Mouse (Mus musculus) limb, embryonic 13.5 days (tissue): ENCODE measurements at regions not wholly inside any gene's neighbourhood (a gene's known extent, or its start where the extent isn't known, plus 50 kb on each side); places are given as distances from the start of the nearest gene placed in this dataset.

ENCODE experiments used
- ATAC-seq: fragments of 200-750 bp; cut with Nextera tagmentation; 2 replicates; pipeline ENCODE4 v1.8.0; 2017; ENCODE audit warnings: low read depth, moderate number of reproducible peaks, moderate TSS enrichment; ENCODE audit not compliant: low FRiP score
- H3K27ac ChIP-seq: fragments of 300-500 bp; sonication (generic); 2 replicates; pipeline ENCODE4 v1.5.1; 2015; ENCODE audit warnings: inconsistent platforms, mild to moderate bottlenecking, moderate library complexity
- H3K27me3 ChIP-seq: fragments of 300-500 bp; sonication (generic); 2 replicates; pipeline ENCODE4 v1.6.1; 2015; ENCODE audit warnings: mild to moderate bottlenecking, inconsistent platforms
- H3K36me3 ChIP-seq: fragments of 300-500 bp; sonication (generic); 2 replicates; pipeline ENCODE4 v1.6.1; 2015; ENCODE audit warnings: inconsistent platforms, mild to moderate bottlenecking, moderate library complexity
- H3K4me1 ChIP-seq: fragments of 300-500 bp; sonication (generic); 2 replicates; pipeline ENCODE4 v1.6.1; 2015; ENCODE audit warnings: inconsistent platforms
- H3K4me2 ChIP-seq: fragments of 300-500 bp; sonication (generic); replicated peaks from 2 replicates; pipeline ENCODE4 v1.6.1; 2015; ENCODE audit warnings: inconsistent platforms, mild to moderate bottlenecking, moderate library complexity
- H3K4me3 ChIP-seq: fragments of 300-500 bp; sonication (generic); 2 replicates; pipeline ENCODE4 v1.5.1; 2015; ENCODE audit warnings: moderate library complexity, mild to moderate bottlenecking, inconsistent platforms
- H3K9ac ChIP-seq: fragments of 300-500 bp; sonication (generic); 2 replicates; pipeline ENCODE4 v1.6.1; 2015; ENCODE audit warnings: mild to moderate bottlenecking, inconsistent platforms
- H3K9me3 ChIP-seq: fragments of 300-500 bp; sonication (generic); 2 replicates; pipeline ENCODE4 v1.6.1; 2016; ENCODE audit warnings: inconsistent platforms
- WGBS: fragments of 180-500 bp; shearing (Covaris S2); methylation state at CpG from one replicate; pipeline ENCODE4 v1.1.7; 2015; 5-methylcytosine and 5-hydroxymethylcytosine counted together

DNA sequence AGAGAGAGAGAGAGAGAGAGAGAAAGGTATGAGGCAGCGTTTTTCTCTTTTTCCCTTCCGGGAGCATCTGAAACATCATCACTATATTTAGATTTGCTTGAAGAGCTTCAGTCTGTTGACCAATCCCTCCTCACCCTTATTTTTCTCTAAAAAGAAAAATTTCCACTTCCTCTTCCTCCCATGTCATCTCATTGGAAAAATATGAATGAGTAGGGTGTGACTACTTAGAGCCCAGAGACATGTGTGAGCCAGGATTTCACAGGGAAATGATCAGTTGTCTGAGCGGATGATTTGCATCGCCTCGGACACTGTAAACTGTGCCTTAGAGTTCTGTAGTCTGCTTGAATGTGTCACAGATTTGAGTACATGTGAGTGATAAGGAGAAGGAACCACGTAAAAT lies 111.3 kb upstream of the Ptger4 start:
- H3K4me1 ChIP-seq = no peaks in the 10 kb centered on the region
- H3K9ac ChIP-seq = no peak overlapping the region
- H3K4me2 ChIP-seq = no peak overlapping the region
- H3K27me3 ChIP-seq = no peaks in the 10 kb centered on the region
- H3K9me3 ChIP-seq = no peaks in the 10 kb centered on the region
- no peaks in the 10 kb centered on the region for H3K36me3 ChIP-seq
- no peak overlapping the region for H3K4me3 ChIP-seq
- WGBS = 95% methylated on average over 6 of the region's 6 CpGs
- no peak overlapping the region for H3K27ac ChIP-seq
- ATAC-seq = no peak

DNA sequence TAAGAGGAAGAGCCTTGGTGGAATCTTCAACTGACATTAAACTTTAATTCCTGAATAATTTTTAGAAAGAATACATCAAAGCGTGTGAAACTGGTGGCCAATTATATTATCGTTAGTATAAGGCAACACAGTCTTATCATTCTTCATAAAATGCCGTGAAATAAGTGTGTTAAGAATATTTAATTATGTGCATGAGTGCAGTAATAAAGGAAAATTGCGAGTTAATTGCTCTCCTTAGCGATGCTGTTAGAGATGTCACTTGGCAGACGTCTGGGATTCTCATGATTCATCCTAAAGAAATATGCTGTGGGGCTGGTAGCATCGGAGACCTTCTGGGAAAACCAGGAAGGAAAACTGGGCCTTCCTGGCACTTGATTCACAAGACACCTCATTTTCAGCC lies 110.3 kb upstream of the Ptger4 start:
- Histone ChIP-seq H3K27me3 (no peaks in the 10 kb centered on the region), H3K9ac (no peak overlapping the region), H3K36me3 (no peaks in the 10 kb centered on the region)

DNA sequence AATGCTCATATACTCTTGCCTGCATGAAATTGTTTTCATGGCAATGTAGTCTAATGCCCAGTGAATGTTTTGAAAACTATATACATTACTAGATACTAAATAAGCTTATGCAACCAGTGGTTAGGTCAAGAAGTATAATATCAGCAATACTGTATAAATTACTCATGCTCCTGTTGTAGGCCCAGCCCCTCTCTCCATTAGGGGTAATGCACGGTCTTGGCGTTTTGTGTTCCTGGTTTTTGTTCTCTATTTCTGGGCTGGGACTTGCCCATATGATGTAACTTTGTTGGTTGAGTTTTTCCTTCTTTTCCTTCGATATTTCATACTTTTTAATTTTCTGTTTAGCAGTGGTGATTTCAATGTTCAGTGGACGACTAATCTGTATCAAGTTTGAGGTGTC lies 104.9 kb upstream of the Ptger4 start:
- H3K27me3 ChIP-seq = no peaks in the 10 kb centered on the region
- no peaks in the 10 kb centered on the region for H3K9me3 ChIP-seq
- H3K4me1 ChIP-seq = no peaks in the 10 kb centered on the region
- no peak overlapping the region for H3K9ac ChIP-seq
- H3K4me2 ChIP-seq = no peak overlapping the region
- H3K4me3 ChIP-seq = no peak overlapping the region
- ATAC-seq = no peak
- no peaks in the 10 kb centered on the region for H3K36me3 ChIP-seq
- H3K27ac ChIP-seq = no peak overlapping the region
- 88% methylated on average over 4 of the region's 4 CpGs for WGBS

More for the DNA sequence above, 110.3 kb upstream of the Ptger4 start:
- H3K4me1 ChIP-seq = no peaks in the 10 kb centered on the region
- H3K9me3 ChIP-seq = no peaks in the 10 kb centered on the region
- ATAC-seq = no peak
- H3K27ac ChIP-seq = no peak overlapping the region
- WGBS = 79% methylated on average over 7 of the region's 7 CpGs
- no peak overlapping the region for H3K4me3 ChIP-seq
- no peak overlapping the region for H3K4me2 ChIP-seq

DNA sequence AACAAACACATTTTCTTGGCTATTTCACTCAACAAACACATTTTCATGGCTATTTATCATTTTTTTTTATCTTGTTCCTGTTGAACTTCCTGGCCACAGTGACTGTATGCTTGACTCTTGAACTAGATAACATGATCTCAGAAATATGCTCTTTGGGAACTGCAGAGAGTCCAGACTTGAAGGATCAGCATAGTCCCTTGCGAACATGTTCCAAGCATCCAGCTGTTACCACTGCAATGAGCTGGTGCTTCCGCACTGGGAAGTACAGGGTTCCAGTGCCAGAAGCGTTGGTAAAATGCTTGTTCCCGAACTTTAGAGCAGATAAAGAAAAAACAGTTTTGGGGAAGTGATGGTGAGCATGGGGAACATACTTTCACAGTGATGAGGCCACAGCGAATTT lies 103.7 kb upstream of the Ptger4 start:
- Histone ChIP-seq H3K36me3 (no peaks in the 10 kb centered on the region), H3K27me3 (no peaks in the 10 kb centered on the region), H3K9ac (no peak overlapping the region), H3K4me2 (no peak overlapping the region), H3K4me1 (no peaks in the 10 kb centered on the region), H3K9me3 (no peaks in the 10 kb centered on the region), H3K4me3 (no peak overlapping the region), H3K27ac (no peak overlapping the region)
- no peak for ATAC-seq
- 91% methylated on average over 5 of the region's 5 CpGs for WGBS

DNA sequence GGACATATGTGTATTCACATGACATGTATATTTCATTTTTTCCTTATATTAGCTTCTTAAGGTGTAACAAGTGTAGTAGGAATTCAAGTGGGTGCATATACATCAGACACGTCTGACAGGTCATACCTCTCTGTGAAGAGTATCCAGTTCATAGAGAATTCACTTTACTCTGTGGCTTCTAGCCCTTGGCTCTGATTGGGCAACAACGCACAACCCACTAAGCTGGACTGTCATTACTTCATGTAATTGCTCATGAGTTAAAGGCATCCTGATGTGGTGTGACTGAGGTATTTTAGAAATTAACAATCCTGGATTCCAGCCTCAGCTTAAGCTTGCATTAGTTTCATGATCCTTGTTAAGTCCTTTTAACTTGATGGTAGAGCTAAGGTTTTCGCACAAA lies 103.0 kb upstream of the Ptger4 start:
- Histone ChIP-seq H3K9me3 (no peaks in the 10 kb centered on the region), H3K9ac (no peak overlapping the region), H3K27me3 (no peaks in the 10 kb centered on the region), H3K27ac (no peak overlapping the region), H3K36me3 (no peaks in the 10 kb centered on the region), H3K4me1 (no peaks in the 10 kb centered on the region), H3K4me3 (no peak overlapping the region), H3K4me2 (no peak overlapping the region)
- WGBS = 81% methylated on average over 3 of the region's 3 CpGs
- ATAC-seq = no peak

DNA sequence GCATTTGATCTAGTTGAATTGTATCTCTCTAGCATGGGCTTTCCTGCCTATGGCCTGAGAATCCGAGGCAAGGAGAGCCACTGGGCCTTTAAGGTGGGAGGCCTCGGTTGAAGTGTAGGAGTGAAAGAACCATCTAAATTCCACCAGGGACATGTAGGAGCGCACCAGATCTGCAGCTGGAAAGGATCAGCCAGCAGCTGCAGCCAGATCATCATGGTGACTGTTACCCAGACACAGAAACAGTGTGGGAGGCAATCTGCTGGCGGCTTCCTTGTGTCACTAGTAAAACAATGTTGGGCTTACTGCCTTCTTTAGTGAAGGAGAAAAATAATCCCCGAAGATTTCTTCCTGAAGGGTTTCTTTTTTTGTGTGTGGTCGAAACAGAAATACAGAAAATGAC lies 99.8 kb upstream of the Ptger4 start:
- Histone ChIP-seq H3K27ac (no peak overlapping the region), H3K9me3 (no peaks in the 10 kb centered on the region), H3K27me3 (no peaks in the 10 kb centered on the region), H3K9ac (no peak overlapping the region), H3K4me1 (no peaks in the 10 kb centered on the region), H3K36me3 (no peaks in the 10 kb centered on the region), H3K4me3 (no peak overlapping the region), H3K4me2 (no peak overlapping the region)
- WGBS = 62% methylated on average over 6 of the region's 6 CpGs
- ATAC-seq = 0 out of 2 replicates have a peak, but pooled peaks have one; percentile 48

DNA sequence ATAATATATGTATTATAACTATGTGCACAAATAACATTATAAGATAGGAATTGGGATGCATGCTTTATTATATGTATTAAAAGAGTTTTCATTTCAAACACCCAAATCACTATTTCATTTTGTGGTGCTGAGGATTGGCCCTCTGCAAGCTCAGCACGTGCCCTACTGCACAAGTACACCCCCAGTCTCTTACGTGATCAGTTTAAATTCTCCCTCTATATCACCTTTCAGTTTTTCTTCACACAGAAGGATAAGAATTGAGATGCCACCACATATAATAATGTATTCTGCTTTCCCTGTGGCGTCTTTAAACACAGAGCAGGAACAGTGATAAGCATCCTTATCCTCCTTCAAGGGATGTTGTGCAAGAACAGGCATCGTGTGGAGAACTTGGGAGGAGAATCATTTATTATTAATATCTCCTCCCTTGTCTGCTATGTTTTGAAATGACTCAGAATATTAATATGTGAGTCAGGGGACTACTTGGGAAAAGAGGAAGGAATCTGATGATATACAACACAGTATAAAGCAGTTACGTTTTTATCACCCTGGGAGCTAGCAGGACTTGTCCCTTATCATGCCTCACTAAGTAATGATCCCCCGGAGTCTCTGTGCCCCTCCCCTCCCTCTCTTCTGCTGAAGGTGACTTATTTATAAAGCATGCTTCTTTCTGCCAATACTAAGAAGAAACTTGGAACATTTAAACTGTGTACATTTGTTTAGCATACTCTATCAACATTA lies 91.7 kb upstream of the Ptger4 start:
- Histone ChIP-seq H3K9ac (no peak overlapping the region), H3K4me2 (no peak overlapping the region), H3K36me3 (no peaks in the 10 kb centered on the region), H3K4me3 (no peak overlapping the region), H3K9me3 (no peaks in the 10 kb centered on the region), H3K4me1 (no peaks in the 10 kb centered on the region), H3K27me3 (no peaks in the 10 kb centered on the region), H3K27ac (no peak overlapping the region)
- no peak for ATAC-seq
- WGBS = 68% methylated on average over 6 of the region's 6 CpGs

DNA sequence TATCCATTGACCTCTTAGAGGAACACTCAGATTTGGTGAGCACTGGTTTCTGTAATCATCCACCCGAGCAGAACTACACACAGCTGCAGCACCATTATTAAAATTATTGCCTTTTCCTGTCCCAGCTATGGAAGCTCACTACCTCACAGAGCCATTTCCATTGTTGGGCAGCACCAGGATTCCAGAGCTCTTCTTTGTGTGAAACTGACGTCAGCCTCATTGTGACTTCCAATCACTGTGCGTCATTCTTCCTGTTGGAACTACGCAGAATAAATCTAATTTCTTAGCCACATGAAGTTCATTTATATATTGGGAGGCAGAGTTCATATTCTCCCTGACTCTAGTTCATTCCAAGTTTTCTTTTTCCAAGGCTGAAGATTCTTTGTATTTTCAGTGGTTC lies 83.0 kb upstream of the Ptger4 start:
- Histone ChIP-seq H3K4me3 (no peak overlapping the region), H3K27me3 (no peaks in the 10 kb centered on the region), H3K4me2 (no peak overlapping the region), H3K9me3 (no peaks in the 10 kb centered on the region), H3K9ac (no peak overlapping the region), H3K4me1 (no peaks in the 10 kb centered on the region), H3K27ac (no peak overlapping the region), H3K36me3 (no peaks in the 10 kb centered on the region)
- 69% methylated on average over 4 of the region's 4 CpGs for WGBS
- ATAC-seq = no peak

DNA sequence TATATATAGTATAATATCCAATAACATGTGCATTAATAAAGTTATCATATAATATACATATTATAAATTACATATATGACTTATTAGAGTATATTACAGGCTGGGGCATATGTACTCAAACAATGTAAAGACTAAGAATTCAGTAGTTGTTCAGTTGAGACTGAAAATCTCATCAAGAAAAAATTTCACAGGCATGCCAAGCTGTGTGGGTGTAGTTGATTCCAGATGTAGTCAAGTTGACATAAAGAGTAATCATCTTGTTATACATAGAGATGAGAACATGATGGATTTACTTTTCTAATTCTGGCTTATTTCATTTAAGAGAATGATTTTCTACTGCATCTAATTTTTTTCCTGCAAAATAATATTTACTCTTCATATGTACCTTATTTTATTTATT lies 77.7 kb upstream of the Ptger4 start:
- H3K9me3 ChIP-seq = no peaks in the 10 kb centered on the region
- no peak overlapping the region for H3K27ac ChIP-seq
- no peak overlapping the region for H3K4me2 ChIP-seq
- H3K27me3 ChIP-seq = no peaks in the 10 kb centered on the region
- H3K36me3 ChIP-seq = no peaks in the 10 kb centered on the region
- H3K4me1 ChIP-seq = no peaks in the 10 kb centered on the region
- no peak overlapping the region for H3K4me3 ChIP-seq
- ATAC-seq = no peak
- H3K9ac ChIP-seq = no peak overlapping the region

DNA sequence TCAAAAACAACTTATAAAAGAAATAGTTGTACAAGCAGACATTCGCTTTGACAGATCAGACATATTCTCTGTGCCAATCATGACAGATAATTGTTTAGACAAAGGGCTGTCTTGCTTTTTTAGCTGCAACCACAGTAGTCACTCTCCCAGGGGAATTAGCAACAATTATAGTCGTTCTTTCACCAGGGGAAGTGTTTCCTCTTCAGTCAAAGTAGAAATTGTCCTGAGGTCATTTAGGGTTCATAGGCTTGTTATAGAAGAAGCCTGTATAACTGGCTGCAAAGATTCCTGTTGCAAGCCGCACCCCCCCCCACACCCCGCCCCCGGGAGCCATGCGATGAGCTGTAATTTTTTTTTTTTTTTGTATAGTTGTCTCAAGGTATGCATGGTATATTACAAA lies 68.2 kb upstream of the Ptger4 start:
- Histone ChIP-seq H3K27me3 (no peaks in the 10 kb centered on the region), H3K9ac (no peak overlapping the region), H3K4me1 (no peaks in the 10 kb centered on the region), H3K36me3 (no peaks in the 10 kb centered on the region), H3K9me3 (no peaks in the 10 kb centered on the region), H3K4me2 (no peak overlapping the region), H3K4me3 (no peak overlapping the region), H3K27ac (no peak overlapping the region)
- 75% methylated on average over 6 of the region's 6 CpGs for WGBS
- ATAC-seq = no peak

DNA sequence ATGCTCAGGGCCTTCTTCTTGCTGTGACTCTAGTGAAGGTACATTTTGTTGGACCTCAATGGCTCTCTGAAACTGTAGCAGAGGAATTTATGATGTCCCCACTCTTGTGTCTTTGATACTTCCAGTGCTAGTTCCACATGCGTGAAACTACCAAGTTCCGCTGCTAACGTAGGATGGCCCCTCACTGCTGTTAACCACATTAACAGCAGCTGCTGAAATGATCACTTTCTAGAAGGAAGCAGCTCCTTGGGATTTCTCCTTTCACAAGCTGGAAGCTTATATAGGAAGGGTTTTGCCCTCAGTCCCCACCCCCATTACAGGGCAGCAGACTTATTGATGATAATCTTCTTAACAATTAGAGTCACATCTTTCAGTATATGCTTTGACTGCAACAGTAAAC lies 66.0 kb upstream of the Ptger4 start:
- Histone ChIP-seq H3K27ac (no peak overlapping the region), H3K4me3 (no peak overlapping the region), H3K4me2 (no peak overlapping the region), H3K36me3 (no peaks in the 10 kb centered on the region), H3K9me3 (no peaks in the 10 kb centered on the region), H3K27me3 (no peaks in the 10 kb centered on the region), H3K4me1 (no peaks in the 10 kb centered on the region), H3K9ac (no peak overlapping the region)
- WGBS = 80% methylated on average over 3 of the region's 3 CpGs
- ATAC-seq = no peak

DNA sequence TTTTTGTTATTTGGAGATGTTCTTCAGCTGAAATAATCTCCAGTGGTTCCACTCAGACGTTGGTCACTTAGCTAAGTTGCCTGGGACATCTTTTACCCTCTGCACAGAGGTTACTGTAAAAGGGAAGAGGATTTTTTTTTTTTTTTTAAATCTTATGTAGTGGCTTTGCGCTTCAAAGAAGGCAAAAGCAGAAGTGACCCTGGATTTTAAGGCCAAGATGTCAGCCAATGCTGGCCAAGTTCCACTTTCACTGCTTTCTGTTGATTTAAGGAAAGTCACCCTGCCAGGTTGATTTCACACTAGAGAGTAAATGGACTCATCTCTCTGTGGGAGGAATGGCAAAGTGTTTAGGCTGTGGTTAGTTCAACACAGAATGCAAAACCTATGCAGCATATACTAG lies 58.4 kb upstream of the Ptger4 start:
- no peaks in the 10 kb centered on the region for H3K4me1 ChIP-seq
- no peak overlapping the region for H3K4me3 ChIP-seq
- no peaks in the 10 kb centered on the region for H3K36me3 ChIP-seq
- H3K27ac ChIP-seq = no peak overlapping the region
- H3K9me3 ChIP-seq = no peaks in the 10 kb centered on the region
- 65% methylated on average over 2 of the region's 2 CpGs for WGBS
- no peak for ATAC-seq
- H3K9ac ChIP-seq = no peak overlapping the region
- H3K27me3 ChIP-seq = no peaks in the 10 kb centered on the region
- H3K4me2 ChIP-seq = no peak overlapping the region

DNA sequence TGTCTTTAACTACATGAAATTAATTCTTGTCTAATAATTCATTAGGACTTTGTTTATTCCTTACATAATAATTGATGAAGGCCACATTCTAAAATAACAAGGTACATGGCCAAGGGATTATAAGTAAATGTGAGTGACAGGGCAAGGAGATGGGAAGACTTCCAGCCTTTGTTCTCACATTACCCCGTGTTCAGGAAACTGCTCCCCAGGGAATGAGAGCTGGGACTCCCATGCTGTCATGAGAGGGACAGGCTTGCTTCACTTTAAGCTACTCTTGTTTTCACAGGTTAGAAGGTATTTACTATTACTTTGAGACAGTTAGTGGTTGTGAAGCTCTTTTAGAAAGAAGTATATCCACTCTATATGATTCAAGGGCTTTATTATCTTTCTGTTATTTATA lies 55.8 kb upstream of the Ptger4 start:
- Histone ChIP-seq H3K9me3 (no peaks in the 10 kb centered on the region), H3K27ac (no peak overlapping the region), H3K4me2 (no peak overlapping the region), H3K27me3 (no peaks in the 10 kb centered on the region), H3K9ac (no peak overlapping the region), H3K36me3 (no peaks in the 10 kb centered on the region), H3K4me1 (no peaks in the 10 kb centered on the region), H3K4me3 (no peak overlapping the region)
- WGBS = 38% methylated on average over 1 of the region's 1 CpGs
- no peak for ATAC-seq
